Mouse (Mus musculus) embryo, embryonic 11.5 days (tissue): ENCODE measurements around the gene Slc35f6.
"Not testable (repeated sequence)": the region's sequence is repeated elsewhere in the genome, so short reads cannot be mapped to it uniquely, and the experiment has no call there.

Experiments used
- DNase-seq: peaks from one replicate; pipeline ENCODE4 v3.0.0-alpha.2; 2012; ENCODE audit warnings: low read depth, low spot score

Slc35f6 gene

GRCm38 (mm10) chr5:30655526-30656195 lies 7.9 kb downstream of the Slc35f6 start:
- DNase-seq, result no peak

- DNase-seq, result no peak
These were observed 11.3 kb downstream of the Slc35f6 start for GRCm38 (mm10) chr5:30659042-30659441.

GRCm38 (mm10) chr5:30660278-30660677 lies 12.5 kb downstream of the Slc35f6 start:
- DNase-seq, result no peak

GRCm38 (mm10) chr5:30660813-30661212 lies 13.1 kb downstream of the Slc35f6 start:
- DNase-seq, result no peak

GRCm38 (mm10) chr5:30665360-30665759 lies 17.6 kb downstream of the Slc35f6 start:
- no peak for DNase-seq

- no peak for DNase-seq
These were observed 18.2 kb downstream of the Slc35f6 start for GRCm38 (mm10) chr5:30665968-30666367.

GRCm38 (mm10) chr5:30666391-30667195 lies 18.9 kb downstream of the Slc35f6 start, which contains the start of gene Cenpa:
Gene Cenpa (plus strand): TSS chr5:30666777.
- DNase-seq, result peak; percentile 88

GRCm38 (mm10) chr5:30667215-30667614 lies 19.5 kb downstream of the Slc35f6 start:
- DNase-seq, result no peak

- DNase-seq, result no peak
These were observed 20.0 kb downstream of the Slc35f6 start for GRCm38 (mm10) chr5:30667686-30668085.

- no peak for DNase-seq
These were observed 21.1 kb downstream of the Slc35f6 start for GRCm38 (mm10) chr5:30668637-30669495.

GRCm38 (mm10) chr5:30669496-30669830 lies 21.7 kb downstream of the Slc35f6 start:
- DNase-seq, result no peak

- no peak for DNase-seq
These were observed 22.4 kb downstream of the Slc35f6 start for GRCm38 (mm10) chr5:30670091-30670490.

GRCm38 (mm10) chr5:30674001-30674400 lies 26.3 kb downstream of the Slc35f6 start:
- no peak for DNase-seq

- no peak for DNase-seq
These were observed 29.1 kb downstream of the Slc35f6 start for GRCm38 (mm10) chr5:30676800-30677199.

GRCm38 (mm10) chr5:30678069-30678468 lies 30.3 kb downstream of the Slc35f6 start:
- not testable (repeated sequence) for DNase-seq

GRCm38 (mm10) chr5:30678722-30679296 lies 31.1 kb downstream of the Slc35f6 start:
- DNase-seq, result no peak

- no peak for DNase-seq
These were observed 31.9 kb downstream of the Slc35f6 start for GRCm38 (mm10) chr5:30679593-30679992.

GRCm38 (mm10) chr5:30681970-30682369 lies 34.2 kb downstream of the Slc35f6 start:
- DNase-seq, result no peak

GRCm38 (mm10) chr5:30682967-30683600 lies 35.4 kb downstream of the Slc35f6 start:
- no peak for DNase-seq

GRCm38 (mm10) chr5:30683993-30684392 lies 36.3 kb downstream of the Slc35f6 start:
- DNase-seq, result no peak

GRCm38 (mm10) chr5:30686781-30687180 lies 39.0 kb downstream of the Slc35f6 start:
- no peak for DNase-seq
